21 mouse cellular contexts compared by ENCODE assay signal in genomic region chr2:33515856-33516255, GRCm38 (mm10). TPM values are rescaled to one million over a fixed set of nuclear protein-coding genes. Genes with fewer than 3 reads are reported as not detected.
DNase-seq lines count a peak whose midpoint lies in the region; ATAC-seq and TF ChIP-seq lines count a peak whose summit lies in the region.
"Had no signal": no experiment of that assay in that cellular context is flagged by ENCODE, and none has a peak within 500 bp of the region (broad histone marks: within the 10 kb centered on the region; RNA-seq: fewer than 3 reads in every experiment).

No protein-coding gene starts in this region.

- ATAC-seq in midbrain, embryonic 16.5 days, result no peak
- no peak for ATAC-seq in midbrain, embryonic 11.5 days (ENCODE audit: low FRiP score)
- ATAC-seq in intestine, embryonic 14.5 days (replicated peaks; ENCODE audit: low FRiP score, low TSS enrichment, low read depth), result peak; percentile 55
- ATAC-seq in limb, embryonic 13.5 days (ENCODE audit: low FRiP score, low read depth), result no peak
- no peak for ATAC-seq in cerebellum, adult (ENCODE audit: insufficient number of reproducible peaks, low FRiP score, low TSS enrichment)
- no peak for ATAC-seq in midbrain, embryonic 13.5 days
- ATAC-seq: activated CD4-positive, CD25-positive, alpha-beta regulatory T cell, adult 4 months; forebrain, embryonic 16.5 days had no signal

- WGBS in midbrain, embryonic 16.5 days, result 62% methylated on average over 19 of the region's 19 CpGs
- WGBS in midbrain, embryonic 11.5 days, result 80% methylated on average over 19 of the region's 19 CpGs
- WGBS in intestine, embryonic 14.5 days, result 45% methylated on average over 19 of the region's 19 CpGs
- WGBS in limb, embryonic 13.5 days, result 25% methylated on average over 19 of the region's 19 CpGs
- WGBS in heart, adult 2 months, result 69% methylated on average over 19 of the region's 19 CpGs
- 67% methylated on average over 19 of the region's 19 CpGs for WGBS in midbrain, embryonic 13.5 days

- H3K4me2 ChIP-seq in midbrain, embryonic 16.5 days (ENCODE audit: low read length), result 0 out of 2 replicates have a peak overlapping the region, but pooled peaks have one; percentile 1
- H3K4me2 ChIP-seq in midbrain, embryonic 11.5 days, result no peak overlapping the region
- peak overlapping the region; percentile 13 for H3K4me2 ChIP-seq in intestine, embryonic 14.5 days (ENCODE audit: low read length)
- H3K4me2 ChIP-seq in limb, embryonic 13.5 days (replicated peaks), result peak overlapping the region; percentile 50
- H3K4me2 ChIP-seq in midbrain, embryonic 13.5 days (replicated peaks), result no peak overlapping the region
- H3K4me2 ChIP-seq: liver, embryonic 11.5 days; lung, embryonic 14.5 days had no signal

- no peak overlapping the region for H3K27ac ChIP-seq in midbrain, embryonic 16.5 days (ENCODE audit: low read length)
- H3K27ac ChIP-seq in midbrain, embryonic 11.5 days (ENCODE audit: low read depth, low read length), result no peak overlapping the region
- no peak overlapping the region for H3K27ac ChIP-seq in intestine, embryonic 14.5 days (ENCODE audit: low read depth)
- H3K27ac ChIP-seq in limb, embryonic 13.5 days, result no peak overlapping the region
- H3K27ac ChIP-seq in heart, adult 2 months, result no peak overlapping the region
- H3K27ac ChIP-seq in midbrain, embryonic 13.5 days, result no peak overlapping the region

- H3K9ac ChIP-seq in midbrain, embryonic 16.5 days (ENCODE audit: low read depth, low read length), result peak overlapping the region; percentile 44; the same call in 1 of the 2 replicates
- H3K9ac ChIP-seq in midbrain, embryonic 11.5 days (ENCODE audit: low read length), result no peak overlapping the region
- H3K9ac ChIP-seq in intestine, embryonic 14.5 days (ENCODE audit: low read length), result no peak overlapping the region
- H3K9ac ChIP-seq in limb, embryonic 13.5 days, result no peak overlapping the region
- H3K9ac ChIP-seq in heart, adult 2 months (ENCODE audit: low read depth, low read length), result no peak overlapping the region
- H3K9ac ChIP-seq in midbrain, embryonic 13.5 days (replicated peaks), result no peak overlapping the region
- H3K9ac ChIP-seq: lung, embryonic 14.5 days had no signal

- H3K9me3 ChIP-seq in midbrain, embryonic 16.5 days (replicated peaks; ENCODE audit: control insufficient read depth, low read length, poor library complexity, severe bottlenecking), result 0 out of 2 replicates have a peak, but pooled peaks cover 3% of the 10 kb centered on the region
- H3K9me3 ChIP-seq in midbrain, embryonic 11.5 days (ENCODE audit: control insufficient read depth, low read length), result no peaks in the 10 kb centered on the region
- 0 out of 2 replicates have a peak, but pooled peaks cover 4% of the 10 kb centered on the region for H3K9me3 ChIP-seq in intestine, embryonic 14.5 days (ENCODE audit: control insufficient read depth, low read length)
- H3K9me3 ChIP-seq in limb, embryonic 13.5 days, result peaks cover 9% of the 10 kb centered on the region
- no peaks in the 10 kb centered on the region; the same call in 1 of the 2 replicates for H3K9me3 ChIP-seq in midbrain, embryonic 13.5 days

- no peaks in the 10 kb centered on the region for H3K79me2 ChIP-seq in heart, adult 2 months (replicated peaks; ENCODE audit: control insufficient read depth, insufficient read depth, low read length)

- no peak for TF ChIP-seq POLR2A in heart, adult 2 months (IDR thresholded peaks at IDR 0.05; ENCODE audit: insufficient read depth, low read depth, low read length)

- intact Hi-C loops in heart, adult 2 months (cut with DNase I), result no loop called here

- no peak for DNase-seq in midbrain, embryonic 11.5 days (ENCODE audit: low spot score, missing footprints)
- peak; percentile 63 for DNase-seq in intestine, embryonic 14.5 days (ENCODE audit: low spot score)
- DNase-seq in heart, adult 2 months, result no peak
- DNase-seq: adrenal gland, postnatal 14 days; cerebellum, adult 11-12 months; cerebellum, postnatal 14 days; embryo, embryonic 11 days; gastrocnemius, postnatal 25 days; kidney, adult 2 months; kidney, postnatal 36 days; lung, embryonic 14.5 days; lung, postnatal 4 days; right cerebral cortex, postnatal 4 days; thymus, adult 2 months had no signal

- TF ChIP-seq EP300 in heart, adult 2 months (IDR thresholded peaks at IDR 0.05; ENCODE audit: insufficient read depth, low read depth, low read length), result no peak

- H3K4me1 ChIP-seq in midbrain, embryonic 16.5 days (ENCODE audit: control insufficient read depth, insufficient read depth, low read length), result no peaks in the 10 kb centered on the region
- H3K4me1 ChIP-seq in midbrain, embryonic 11.5 days (ENCODE audit: control insufficient read depth, insufficient read depth, low read length), result no peaks in the 10 kb centered on the region
- H3K4me1 ChIP-seq in intestine, embryonic 14.5 days (replicated peaks; ENCODE audit: control insufficient read depth, insufficient read depth, low read length), result no peaks in the 10 kb centered on the region
- H3K4me1 ChIP-seq in limb, embryonic 13.5 days, result peaks cover 16% of the 10 kb centered on the region
- H3K4me1 ChIP-seq in heart, adult 2 months (ENCODE audit: control insufficient read depth, insufficient read depth, low read length), result no peaks in the 10 kb centered on the region
- no peaks in the 10 kb centered on the region for H3K4me1 ChIP-seq in midbrain, embryonic 13.5 days (replicated peaks)

- TF ChIP-seq CTCF in heart, adult 2 months (IDR thresholded peaks at IDR 0.05), result no peak

- H3K27me3 ChIP-seq in midbrain, embryonic 16.5 days (ENCODE audit: control insufficient read depth, insufficient read depth, low read depth, low read length), result no peaks in the 10 kb centered on the region
- H3K27me3 ChIP-seq in midbrain, embryonic 11.5 days (ENCODE audit: control insufficient read depth, insufficient read depth, low read length), result no peaks in the 10 kb centered on the region
- no peaks in the 10 kb centered on the region for H3K27me3 ChIP-seq in intestine, embryonic 14.5 days (replicated peaks; ENCODE audit: control insufficient read depth, insufficient read depth, low read length)
- H3K27me3 ChIP-seq in limb, embryonic 13.5 days, result peaks cover 48% of the 10 kb centered on the region
- H3K27me3 ChIP-seq in heart, adult 2 months (ENCODE audit: control insufficient read depth, insufficient read depth, low read length), result no peaks in the 10 kb centered on the region; the same call in 1 of the 2 replicates
- H3K27me3 ChIP-seq in midbrain, embryonic 13.5 days, result no peaks in the 10 kb centered on the region

- H3K4me3 ChIP-seq in midbrain, embryonic 16.5 days (ENCODE audit: low read depth, low read length), result no peak overlapping the region
- no peak overlapping the region for H3K4me3 ChIP-seq in midbrain, embryonic 11.5 days (ENCODE audit: low read depth, low read length)
- H3K4me3 ChIP-seq in intestine, embryonic 14.5 days (ENCODE audit: low read depth, low read length), result no peak overlapping the region
- H3K4me3 ChIP-seq in limb, embryonic 13.5 days, result peak overlapping the region; percentile 5; the same call in 1 of the 2 replicates
- no peak overlapping the region for H3K4me3 ChIP-seq in heart, adult 2 months
- no peak overlapping the region for H3K4me3 ChIP-seq in midbrain, embryonic 13.5 days (replicated peaks)

- H3K36me3 ChIP-seq in midbrain, embryonic 16.5 days (ENCODE audit: control insufficient read depth, insufficient read depth, low read length), result no peaks in the 10 kb centered on the region
- no peaks in the 10 kb centered on the region for H3K36me3 ChIP-seq in midbrain, embryonic 11.5 days (ENCODE audit: control insufficient read depth, insufficient read depth, low read length)
- no peaks in the 10 kb centered on the region for H3K36me3 ChIP-seq in intestine, embryonic 14.5 days (ENCODE audit: control insufficient read depth, insufficient read depth, low read length)
- H3K36me3 ChIP-seq in limb, embryonic 13.5 days, result no peaks in the 10 kb centered on the region
- no peaks in the 10 kb centered on the region for H3K36me3 ChIP-seq in heart, adult 2 months (ENCODE audit: control insufficient read depth, insufficient read depth, low read length)
- H3K36me3 ChIP-seq in midbrain, embryonic 13.5 days, result no peaks in the 10 kb centered on the region

RNA-seq across cellular contexts. Expression of gene Zbtb43, which starts 47.5 kb away (rescaled TPM):
- polyA plus RNA-seq in midbrain, embryonic 16.5 days (2015; fragmentation: Nextera tagmentation; extraction: Ambion mirVana), result 26.0 and 27.7 TPM in 2 replicates
- polyA plus RNA-seq in midbrain, embryonic 11.5 days (2014; fragmentation: Nextera tagmentation; extraction: Ambion mirVana), result 23.9 and 26.1 TPM in 2 replicates
- 18.9 and 19.0 TPM in 2 replicates for polyA plus RNA-seq in intestine, embryonic 14.5 days (2014; fragmentation: Nextera tagmentation; extraction: Ambion mirVana)
- polyA plus RNA-seq in limb, embryonic 13.5 days (2015; fragmentation: Nextera tagmentation; extraction: Ambion mirVana), result 17.7 and 18.2 TPM in 2 replicates
- 10 to 100 TPM; 20.0 to 20.3 TPM for total RNA-seq in heart, adult 2 months (2021)
- polyA plus RNA-seq in heart, adult 2 months (2012; rRNA removed), result 9.2 and 17.0 TPM in 2 replicates
- 29.0 and 29.7 TPM in 2 replicates for polyA plus RNA-seq in midbrain, embryonic 13.5 days (2015; fragmentation: Nextera tagmentation; extraction: Ambion mirVana)

Comparison
In these comparisons a context has a peak if more than half of its experiments do, and no peak if none do; other contexts are left out.
1. H3K4me2 ChIP-seq: peak in midbrain, embryonic 16.5 days (single experiment), intestine, embryonic 14.5 days (single experiment) and limb, embryonic 13.5 days (single experiment); none in midbrain, embryonic 11.5 days (single experiment) and midbrain, embryonic 13.5 days (single experiment).